In genomic region chr7:105426051-105426450, GRCm38 (mm10) we compare ENCODE assay signal across 11 mouse cellular contexts. TPM values are rescaled to one million over a fixed set of nuclear protein-coding genes. Genes with fewer than 3 reads are reported as not detected.
DNase-seq lines count a peak whose midpoint lies in the region; ATAC-seq lines count a peak whose summit lies in the region.
"Had no signal": no experiment of that assay in that cellular context is flagged by ENCODE, and none has a peak within 500 bp of the region (broad histone marks: within the 10 kb centered on the region; RNA-seq: fewer than 3 reads in every experiment).

No protein-coding gene starts in this region.

- WGBS in heart, embryonic 11.5 days (ENCODE audit: insufficient replicate concordance): 5% methylated on average over 11 of the region's 11 CpGs
- WGBS in midbrain, embryonic 12.5 days: 3% methylated on average over 11 of the region's 11 CpGs

- H3K9ac ChIP-seq in heart, embryonic 11.5 days (ENCODE audit: low read depth, low read length): peak overlapping the region; percentile 54
- H3K9ac ChIP-seq in midbrain, embryonic 12.5 days (replicated peaks): peak overlapping the region; percentile 45

- peak overlapping the region; percentile 46 for H3K4me3 ChIP-seq in heart, embryonic 11.5 days (ENCODE audit: low read depth, low read length)
- H3K4me3 ChIP-seq in midbrain, embryonic 12.5 days: peak overlapping the region; percentile 45

- no peaks in the 10 kb centered on the region for H3K4me1 ChIP-seq in heart, embryonic 11.5 days (ENCODE audit: control insufficient read depth, insufficient read depth, low read length)
- peaks cover 6% of the 10 kb centered on the region for H3K4me1 ChIP-seq in midbrain, embryonic 12.5 days

- DNase-seq in heart, adult 8-10 months (ENCODE audit: low spot score): no peak
- peak; percentile 10 for DNase-seq in ES-CJ7 (ENCODE audit: low read depth, low spot score)
- no peak for DNase-seq in cerebellum, postnatal 36 days
- DNase-seq in layer of hippocampus, postnatal 10 days (ENCODE audit: low spot score in 2 of 2): no peak
- DNase-seq in urinary bladder, postnatal 4 days (ENCODE audit: low spot score in 2 of 2): no peak
- DNase-seq: B cell, adult 2 months had no signal

- no peaks in the 10 kb centered on the region for H3K9me3 ChIP-seq in heart, embryonic 11.5 days (replicated peaks; ENCODE audit: control insufficient read depth, low read length)
- H3K9me3 ChIP-seq in midbrain, embryonic 12.5 days: no peaks in the 10 kb centered on the region

- peak overlapping the region; percentile 92 for H3K4me2 ChIP-seq in heart, embryonic 11.5 days
- H3K4me2 ChIP-seq in midbrain, embryonic 12.5 days (replicated peaks): peak overlapping the region; percentile 77

- ATAC-seq in heart, embryonic 11.5 days (replicated peaks; ENCODE audit: insufficient number of reproducible peaks, low FRiP score, low TSS enrichment): peak; percentile 56; the same call in 1 of the 2 replicates
- ATAC-seq in hematopoietic stem cell, adult 5-6 weeks (replicated peaks in 1 of 2; ENCODE audit: insufficient read depth in 1 of 2, low FRiP score in 2 of 2, low TSS enrichment in 1 of 2, low read depth in 1 of 2, poor library complexity in 2 of 2, severe bottlenecking in 2 of 2): peak; percentile 17 to 28; a peak in 1 of 4 replicates
- ATAC-seq in midbrain, embryonic 12.5 days (ENCODE audit: low FRiP score, low read depth): peak; percentile 81

- no peak overlapping the region for H3K27ac ChIP-seq in heart, embryonic 11.5 days (ENCODE audit: low read depth, low read length)
- no peak overlapping the region for H3K27ac ChIP-seq in midbrain, embryonic 12.5 days (replicated peaks)

- no peaks in the 10 kb centered on the region for H3K36me3 ChIP-seq in heart, embryonic 11.5 days (ENCODE audit: control insufficient read depth, insufficient read depth, low read length)
- H3K36me3 ChIP-seq in midbrain, embryonic 12.5 days: no peaks in the 10 kb centered on the region

- peaks cover 36% of the 10 kb centered on the region for H3K27me3 ChIP-seq in heart, embryonic 11.5 days (ENCODE audit: control insufficient read depth, insufficient read depth, low read length)
- H3K27me3 ChIP-seq in midbrain, embryonic 12.5 days: peaks cover 44% of the 10 kb centered on the region

RNA-seq across cellular contexts. Expression of gene Cckbr, which starts 0.5 kb away (rescaled TPM):
- 0.16 TPM in 1 of 2 replicates, not detected in the other for polyA plus RNA-seq in heart, embryonic 11.5 days (2014; fragmentation: Nextera tagmentation; extraction: Ambion mirVana)
- total RNA-seq in heart, adult 8-10 months (2022): not detected
- total RNA-seq in hematopoietic stem cell, adult 5-6 weeks (2017): not detected in 2 replicates
- polyA plus RNA-seq in midbrain, embryonic 12.5 days (2016; fragmentation: Nextera tagmentation; extraction: Ambion mirVana): 0.17 and 0.29 TPM in 2 replicates
- total RNA-seq in layer of hippocampus, postnatal 10 days (2021): 10 to 100 TPM; 13.2 to 14.5 TPM

RNA-seq across cellular contexts. Expression of gene Cnga4, which starts 21.7 kb away (rescaled TPM):
- not detected in 2 replicates for polyA plus RNA-seq in heart, embryonic 11.5 days (2014; fragmentation: Nextera tagmentation; extraction: Ambion mirVana)
- not detected for total RNA-seq in heart, adult 8-10 months (2022)
- not detected in 2 replicates for total RNA-seq in hematopoietic stem cell, adult 5-6 weeks (2017)
- 0.17 TPM in 1 of 2 replicates, not detected in the other for polyA plus RNA-seq in midbrain, embryonic 12.5 days (2016; fragmentation: Nextera tagmentation; extraction: Ambion mirVana)
- under 1 TPM; 0.33 to 0.69 TPM for total RNA-seq in layer of hippocampus, postnatal 10 days (2021)
- total RNA-seq: adrenal gland, postnatal 4 days had no signal

RNA-seq across cellular contexts. Expression of gene Fam160a2, which starts 26.2 kb away (rescaled TPM):
- polyA plus RNA-seq in heart, embryonic 11.5 days (2014; fragmentation: Nextera tagmentation; extraction: Ambion mirVana): 29.7 and 30.6 TPM in 2 replicates
- total RNA-seq in heart, adult 8-10 months (2022): 10 to 100 TPM; 16.5 to 20.9 (median 18.3) TPM
- total RNA-seq in hematopoietic stem cell, adult 5-6 weeks (2017): 13.2 and 15.8 TPM in 2 replicates
- polyA plus RNA-seq in midbrain, embryonic 12.5 days (2016; fragmentation: Nextera tagmentation; extraction: Ambion mirVana): 41.8 and 46.2 TPM in 2 replicates
- 10 to 100 TPM; 57.9 to 61.3 TPM for total RNA-seq in layer of hippocampus, postnatal 10 days (2021)

RNA-seq across cellular contexts. Expression of gene Gm5901, which starts 51.2 kb away (rescaled TPM):
- not detected in 2 replicates for polyA plus RNA-seq in heart, embryonic 11.5 days (2014; fragmentation: Nextera tagmentation; extraction: Ambion mirVana)
- not detected for total RNA-seq in heart, adult 8-10 months (2022)
- total RNA-seq in hematopoietic stem cell, adult 5-6 weeks (2017): not detected in 2 replicates
- polyA plus RNA-seq in midbrain, embryonic 12.5 days (2016; fragmentation: Nextera tagmentation; extraction: Ambion mirVana): not detected in 2 replicates
- total RNA-seq in layer of hippocampus, postnatal 10 days (2021): not detected
- total RNA-seq: adrenal gland, postnatal 4 days; left cerebral cortex, postnatal 25 days had no signal

RNA-seq across cellular contexts. Expression of gene Cavin3, which starts 56.0 kb away (rescaled TPM):
- 71.2 and 74.7 TPM in 2 replicates for polyA plus RNA-seq in heart, embryonic 11.5 days (2014; fragmentation: Nextera tagmentation; extraction: Ambion mirVana)
- 10 to 100 TPM; 15.1 to 19.7 (median 17.4) TPM for total RNA-seq in heart, adult 8-10 months (2022)
- total RNA-seq in hematopoietic stem cell, adult 5-6 weeks (2017): 5.6 and 7.2 TPM in 2 replicates
- 28.0 and 36.3 TPM in 2 replicates for polyA plus RNA-seq in midbrain, embryonic 12.5 days (2016; fragmentation: Nextera tagmentation; extraction: Ambion mirVana)
- total RNA-seq in layer of hippocampus, postnatal 10 days (2021): 10 to 100 TPM; 13.7 to 13.8 TPM

Comparison
In these comparisons a context has a peak if more than half of its experiments do, and no peak if none do; other contexts are left out.
1. ATAC-seq: peak in every context shown above with its lines; median percentile 81 in midbrain, embryonic 12.5 days; 56 in heart, embryonic 11.5 days; 22 in hematopoietic stem cell, adult 5-6 weeks.
2. RNA of gene Cckbr, which starts 0.5 kb away (total RNA-seq): 13.2 to 14.5 TPM in layer of hippocampus, postnatal 10 days; not detected in heart, adult 8-10 months and not detected in hematopoietic stem cell, adult 5-6 weeks; every median in the first group is over 10 times any median in the second.